Mouse (Mus musculus): ENCODE data around the gene Pawr. TPM values are rescaled to one million over a fixed set of nuclear protein-coding genes. Genes with fewer than 3 reads are reported as not detected.

The Pawr gene
- polyA plus RNA-seq, 1 experiment from 2014 or later = 7.2 TPM

DNA sequence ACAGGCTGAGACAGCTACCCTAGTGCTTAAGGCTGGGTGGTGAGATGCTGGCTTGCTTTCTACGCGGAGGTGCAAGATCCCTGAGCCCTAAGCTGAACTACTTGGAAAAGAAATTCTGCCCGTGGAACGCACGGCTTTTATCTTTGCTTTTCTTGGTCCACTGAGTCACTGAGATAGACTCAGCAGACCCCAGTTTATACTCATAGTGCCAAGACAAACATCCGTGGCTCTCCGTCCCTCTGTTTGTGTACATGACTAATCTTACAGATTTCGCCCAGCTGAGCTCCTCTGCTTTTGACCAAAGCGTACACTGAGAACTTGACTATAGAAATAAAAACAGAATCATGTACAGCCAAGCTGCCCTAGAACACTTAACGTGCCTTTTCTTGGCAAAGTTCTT lies 113.7 kb downstream of the Pawr start:
- peaks cover 33% of the 10 kb centered on the region for H3K4me1 ChIP-seq (replicated peaks)
- 23% methylated on average over 10 of the region's 10 CpGs for WGBS
- ATAC-seq (replicated peaks; ENCODE audit: insufficient number of reproducible peaks, insufficient read depth, low FRiP score, low read depth) = peak; percentile 77
- no peaks in the 10 kb centered on the region for H3K27me3 ChIP-seq
- peak overlapping the region; percentile 7; the same call in 1 of the 2 replicates for H3K9ac ChIP-seq
- no peaks in the 10 kb centered on the region for H3K36me3 ChIP-seq
- peak overlapping the region; percentile 45 for H3K4me3 ChIP-seq
- peak overlapping the region; percentile 68 for H3K27ac ChIP-seq
- no peaks in the 10 kb centered on the region for H3K9me3 ChIP-seq (replicated peaks)
- H3K4me2 ChIP-seq = peak overlapping the region; percentile 73

GRCm38 (mm10) chr10:108446041-108446931 lies 114.4 kb downstream of the Pawr start:
- no peaks in the 10 kb centered on the region for H3K9me3 ChIP-seq (replicated peaks)
- H3K4me1 ChIP-seq (replicated peaks) = peaks cover 33% of the 10 kb centered on the region
- peak overlapping the region; percentile 73 for H3K4me2 ChIP-seq
- H3K27me3 ChIP-seq = no peaks in the 10 kb centered on the region
- WGBS = 5% methylated on average over 24 of the region's 24 CpGs
- peak; percentile 74 for ATAC-seq (replicated peaks; ENCODE audit: insufficient number of reproducible peaks, insufficient read depth, low FRiP score, low read depth)
- H3K36me3 ChIP-seq = no peaks in the 10 kb centered on the region
- peak overlapping the region; percentile 45 for H3K9ac ChIP-seq
- H3K27ac ChIP-seq = peak overlapping the region; percentile 68
- peak overlapping the region; percentile 45 for H3K4me3 ChIP-seq

DNA sequence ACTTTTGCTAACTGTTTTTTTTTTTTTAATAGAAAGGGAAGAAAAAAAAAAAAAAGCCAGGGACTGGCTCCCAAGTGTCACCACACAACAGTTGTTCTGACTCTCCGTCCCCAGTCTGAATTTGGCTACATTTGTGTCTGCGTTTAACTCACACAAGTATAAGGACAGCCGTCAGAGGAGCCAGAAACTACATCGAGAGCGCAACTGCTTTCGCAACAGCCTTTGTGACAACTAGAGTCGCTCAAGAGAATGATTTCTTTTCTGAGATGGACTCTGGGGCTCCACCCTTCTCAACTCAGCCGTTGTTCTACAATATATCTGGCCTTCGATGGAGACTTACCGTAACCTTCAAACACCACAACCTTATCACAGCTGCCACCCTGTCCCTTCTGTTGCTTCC lies 115.3 kb downstream of the Pawr start:
- Histone ChIP-seq H3K4me3 (no peak overlapping the region), H3K4me1 (replicated peaks) (peaks cover 33% of the 10 kb centered on the region), H3K4me2 (no peak overlapping the region; the same call in 1 of the 2 replicates), H3K36me3 (no peaks in the 10 kb centered on the region), H3K9ac (no peak overlapping the region), H3K9me3 (replicated peaks) (no peaks in the 10 kb centered on the region), H3K27me3 (no peaks in the 10 kb centered on the region), H3K27ac (no peak overlapping the region)
- WGBS = 47% methylated on average over 10 of the region's 10 CpGs
- no peak for ATAC-seq (replicated peaks; ENCODE audit: insufficient number of reproducible peaks, insufficient read depth, low FRiP score, low read depth)

- H3K27ac ChIP-seq = no peak overlapping the region
- ATAC-seq (replicated peaks; ENCODE audit: insufficient number of reproducible peaks, insufficient read depth, low FRiP score, low read depth) = no peak
- no peak overlapping the region for H3K4me3 ChIP-seq
- no peaks in the 10 kb centered on the region for H3K36me3 ChIP-seq
- no peak overlapping the region for H3K4me2 ChIP-seq
- no peak overlapping the region for H3K9ac ChIP-seq
- WGBS = 53% methylated on average over 11 of the region's 11 CpGs
- peaks cover 33% of the 10 kb centered on the region for H3K4me1 ChIP-seq (replicated peaks)
- no peaks in the 10 kb centered on the region for H3K9me3 ChIP-seq (replicated peaks)
- no peaks in the 10 kb centered on the region for H3K27me3 ChIP-seq
Observed at GRCm38 (mm10) chr10:108448421-108448820, 116.5 kb downstream of the Pawr start.

- Histone ChIP-seq H3K27me3 (no peaks in the 10 kb centered on the region), H3K36me3 (no peaks in the 10 kb centered on the region), H3K4me3 (no peak overlapping the region), H3K9ac (no peak overlapping the region), H3K9me3 (replicated peaks) (no peaks in the 10 kb centered on the region), H3K27ac (no peak overlapping the region), H3K4me2 (no peak overlapping the region), H3K4me1 (replicated peaks) (peaks cover 23% of the 10 kb centered on the region)
- ATAC-seq (replicated peaks; ENCODE audit: insufficient number of reproducible peaks, insufficient read depth, low FRiP score, low read depth) = no peak
- 86% methylated on average over 4 of the region's 4 CpGs for WGBS
Observed at GRCm38 (mm10) chr10:108450401-108450800, 118.5 kb downstream of the Pawr start.

DNA sequence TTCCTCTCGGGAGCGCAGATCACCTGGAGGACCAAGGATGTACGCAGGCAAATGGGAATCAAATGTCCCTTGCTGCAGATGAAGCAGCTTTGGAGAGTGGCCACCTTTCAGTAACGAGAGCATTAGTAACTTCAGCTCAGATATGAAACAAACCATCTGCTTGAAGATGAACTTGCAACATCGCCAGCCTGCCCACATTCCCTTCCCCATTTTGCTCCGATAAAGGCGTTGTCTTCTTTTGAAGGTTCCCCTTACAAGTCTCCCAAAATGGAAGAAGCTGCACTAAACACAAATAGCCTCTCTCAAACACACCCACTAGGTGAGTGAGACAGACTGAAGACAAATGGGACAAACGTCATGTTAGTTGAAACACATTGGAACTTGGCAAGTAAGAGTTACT lies 119.6 kb downstream of the Pawr start:
- H3K4me2 ChIP-seq = no peak overlapping the region
- H3K4me1 ChIP-seq (replicated peaks) = peaks cover 15% of the 10 kb centered on the region
- no peaks in the 10 kb centered on the region for H3K27me3 ChIP-seq
- ATAC-seq (replicated peaks; ENCODE audit: insufficient number of reproducible peaks, insufficient read depth, low FRiP score, low read depth) = no peak
- no peak overlapping the region for H3K9ac ChIP-seq
- no peaks in the 10 kb centered on the region for H3K9me3 ChIP-seq (replicated peaks)
- no peak overlapping the region for H3K4me3 ChIP-seq
- 74% methylated on average over 8 of the region's 8 CpGs for WGBS
- H3K27ac ChIP-seq = no peak overlapping the region
- no peaks in the 10 kb centered on the region for H3K36me3 ChIP-seq

DNA sequence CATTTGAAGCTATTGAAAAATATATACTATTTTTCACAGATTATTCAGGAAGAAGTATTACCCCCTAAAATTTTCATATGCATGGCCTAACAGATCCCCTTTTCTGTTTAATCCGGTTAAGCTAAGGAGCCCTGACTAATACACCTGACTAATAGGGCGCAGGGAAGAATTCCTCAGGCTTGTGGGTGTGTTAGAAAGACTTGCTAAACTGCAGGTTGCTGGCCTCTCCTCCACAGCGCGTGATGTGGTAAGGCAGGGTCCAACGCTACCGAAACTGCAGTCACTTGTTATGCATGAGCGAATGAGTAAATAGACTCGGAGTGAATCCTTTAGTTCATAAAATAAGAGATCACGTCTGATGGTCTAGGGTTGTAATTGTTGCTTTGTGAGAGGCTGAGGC lies 120.5 kb downstream of the Pawr start:
- Histone ChIP-seq H3K4me3 (no peak overlapping the region), H3K4me2 (no peak overlapping the region), H3K9ac (no peak overlapping the region), H3K27me3 (no peaks in the 10 kb centered on the region), H3K4me1 (replicated peaks) (peaks cover 7% of the 10 kb centered on the region), H3K9me3 (replicated peaks) (no peaks in the 10 kb centered on the region), H3K27ac (no peak overlapping the region), H3K36me3 (no peaks in the 10 kb centered on the region)
- no peak for ATAC-seq (replicated peaks; ENCODE audit: insufficient number of reproducible peaks, insufficient read depth, low FRiP score, low read depth)
- 93% methylated on average over 9 of the region's 9 CpGs for WGBS

DNA sequence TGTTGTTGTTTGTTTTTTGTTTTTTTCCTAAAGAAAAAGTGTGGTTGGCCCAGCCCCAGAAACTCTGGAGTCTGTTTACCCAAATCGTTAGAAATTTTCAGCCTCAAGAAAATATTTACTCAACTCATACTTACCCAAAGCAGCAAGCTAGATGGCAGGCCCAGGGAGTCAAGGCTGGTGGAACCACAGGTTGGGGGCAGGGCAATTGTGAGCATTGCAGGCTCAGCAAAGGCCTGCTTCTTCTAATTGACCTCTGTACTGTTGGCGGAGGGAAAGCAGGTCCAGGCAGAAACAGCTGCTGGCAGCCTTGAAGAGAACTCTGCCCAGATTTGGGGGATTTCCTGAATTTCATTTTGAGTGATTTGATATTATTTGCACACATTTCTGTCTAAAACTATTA lies 121.6 kb downstream of the Pawr start:
- H3K4me2 ChIP-seq = no peak overlapping the region
- H3K9me3 ChIP-seq (replicated peaks) = no peaks in the 10 kb centered on the region
- H3K4me1 ChIP-seq (replicated peaks) = no peaks in the 10 kb centered on the region; the same call in 1 of the 2 replicates
- no peaks in the 10 kb centered on the region for H3K27me3 ChIP-seq
- no peaks in the 10 kb centered on the region for H3K36me3 ChIP-seq
- H3K27ac ChIP-seq = no peak overlapping the region
- no peak for ATAC-seq (replicated peaks; ENCODE audit: insufficient number of reproducible peaks, insufficient read depth, low FRiP score, low read depth)
- no peak overlapping the region for H3K4me3 ChIP-seq
- WGBS = 63% methylated on average over 2 of the region's 2 CpGs
- H3K9ac ChIP-seq = no peak overlapping the region

GRCm38 (mm10) chr10:108454691-108455117 lies 122.8 kb downstream of the Pawr start:
- H3K36me3 ChIP-seq = no peaks in the 10 kb centered on the region

GRCm38 (mm10) chr10:108455204-108455603 lies 123.3 kb downstream of the Pawr start:
- Histone ChIP-seq H3K9me3 (replicated peaks) (no peaks in the 10 kb centered on the region), H3K4me1 (replicated peaks) (no peaks in the 10 kb centered on the region; the same call in 1 of the 2 replicates), H3K4me3 (no peak overlapping the region), H3K9ac (no peak overlapping the region), H3K36me3 (no peaks in the 10 kb centered on the region), H3K27ac (0 out of 2 replicates have a peak overlapping the region, but pooled peaks have one; percentile 14), H3K4me2 (no peak overlapping the region), H3K27me3 (no peaks in the 10 kb centered on the region)
- 49% methylated on average over 10 of the region's 10 CpGs for WGBS
- ATAC-seq (replicated peaks; ENCODE audit: insufficient number of reproducible peaks, insufficient read depth, low FRiP score, low read depth) = no peak

More at GRCm38 (mm10) chr10:108454691-108455117, 122.8 kb downstream of the Pawr start:
- no peak overlapping the region for H3K9ac ChIP-seq
- no peaks in the 10 kb centered on the region for H3K9me3 ChIP-seq (replicated peaks)
- no peaks in the 10 kb centered on the region; the same call in 1 of the 2 replicates for H3K4me1 ChIP-seq (replicated peaks)
- no peak overlapping the region for H3K4me2 ChIP-seq
- H3K4me3 ChIP-seq = no peak overlapping the region
- WGBS = 49% methylated on average over 11 of the region's 11 CpGs
- no peaks in the 10 kb centered on the region for H3K27me3 ChIP-seq
- H3K27ac ChIP-seq = no peak overlapping the region
- ATAC-seq (replicated peaks; ENCODE audit: insufficient number of reproducible peaks, insufficient read depth, low FRiP score, low read depth) = no peak

GRCm38 (mm10) chr10:108455883-108456282 lies 124.0 kb downstream of the Pawr start:
- no peak for ATAC-seq (replicated peaks; ENCODE audit: insufficient number of reproducible peaks, insufficient read depth, low FRiP score, low read depth)
- WGBS = 62% methylated on average over 2 of the region's 2 CpGs
- H3K9me3 ChIP-seq (replicated peaks) = no peaks in the 10 kb centered on the region
- H3K27ac ChIP-seq = no peak overlapping the region
- H3K4me1 ChIP-seq (replicated peaks) = no peaks in the 10 kb centered on the region; the same call in 1 of the 2 replicates
- no peak overlapping the region for H3K4me3 ChIP-seq
- no peaks in the 10 kb centered on the region for H3K27me3 ChIP-seq
- H3K4me2 ChIP-seq = no peak overlapping the region
- H3K36me3 ChIP-seq = no peaks in the 10 kb centered on the region
- H3K9ac ChIP-seq = no peak overlapping the region
